Mouse (Mus musculus): ENCODE data around the gene Socs5. TPM values are rescaled to one million over a fixed set of nuclear protein-coding genes. Genes with fewer than 3 reads are reported as not detected.

The Socs5 gene
- polyA plus RNA-seq, 1 experiment, result 2.6 TPM

DNA sequence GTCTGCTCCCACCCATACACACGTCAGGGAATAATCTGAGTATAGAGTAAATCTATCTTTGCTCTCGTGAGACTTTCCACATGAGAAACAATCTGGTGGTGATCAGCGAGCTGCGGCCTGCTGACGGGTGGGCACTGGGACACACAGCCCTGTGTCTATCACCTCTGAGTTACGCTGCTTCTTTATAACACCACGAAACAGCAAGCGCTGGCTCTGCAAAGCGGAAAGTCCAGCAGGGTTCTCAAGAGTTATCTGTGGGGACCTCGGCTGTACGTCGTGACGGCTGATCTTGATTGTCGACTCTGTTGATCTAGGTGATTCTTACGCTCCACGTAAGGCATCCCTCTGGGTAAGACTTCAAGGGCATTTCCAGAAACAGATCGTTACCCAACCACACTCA lies 79.5 kb downstream of the Socs5 start:
- TF ChIP-seq CTCF (IDR thresholded peaks at IDR 0.05; ENCODE audit: control insufficient read depth, insufficient read depth, low read length) (no peak), POLR2A (IDR thresholded peaks at IDR 0.05; ENCODE audit: borderline replicate concordance, control insufficient read depth, low read depth, low read length) (no peak)

More for the DNA sequence above, 79.5 kb downstream of the Socs5 start:
- Histone ChIP-seq H3K4me1 (ENCODE audit: control insufficient read depth, insufficient read depth, low read length) (no peaks in the 10 kb centered on the region), H3K4me3 (replicated peaks; ENCODE audit: control insufficient read depth, low read depth, low read length) (no peak overlapping the region), H3K27ac (ENCODE audit: control insufficient read depth, insufficient read depth, low read depth, low read length, poor library complexity) (no peak overlapping the region)
- WGBS, result 89% methylated on average over 17 of the region's 17 CpGs

Other genes starting within 250 kb of the Socs5 start
- gene Tmem247, start 190.3 kb upstream of the Socs5 start, polyA plus RNA-seq (2011; ENCODE audit: insufficient read depth, insufficient read length, low replicate concordance, missing spikeins), result not detected in 2 replicates
- gene Atp6v1e2, start 159.8 kb upstream of the Socs5 start, polyA plus RNA-seq (2011; ENCODE audit: insufficient read depth, insufficient read length, low replicate concordance, missing spikeins), result not detected in 2 replicates
- 4.2 and 13.9 TPM in 2 replicates for gene Rhoq, start 144.6 kb upstream of the Socs5 start, polyA plus RNA-seq (2011; ENCODE audit: insufficient read depth, insufficient read length, low replicate concordance, missing spikeins)
- 6.0 and 9.8 TPM in 2 replicates for gene Pigf, start 82.3 kb upstream of the Socs5 start, polyA plus RNA-seq (2011; ENCODE audit: insufficient read depth, insufficient read length, low replicate concordance, missing spikeins)
- gene Cript, start 82.1 kb upstream of the Socs5 start, polyA plus RNA-seq (2011; ENCODE audit: insufficient read depth, insufficient read length, low replicate concordance, missing spikeins), result 23.8 and 38.6 TPM in 2 replicates
- 10.4 and 15.7 TPM in 2 replicates for gene Mcfd2, start 158.3 kb downstream of the Socs5 start, polyA plus RNA-seq (2011; ENCODE audit: insufficient read depth, insufficient read length, low replicate concordance, missing spikeins)
- gene Ttc7, start 175.2 kb downstream of the Socs5 start, polyA plus RNA-seq (2011; ENCODE audit: insufficient read depth, insufficient read length, low replicate concordance, missing spikeins), result 37.3 and 77.9 TPM in 2 replicates

All from bone marrow, adult 2 months (tissue).